Mouse (Mus musculus) adrenal gland, postnatal 10 days (tissue): Measurements from ENCODE around the gene Rbm19. TPM values are rescaled to one million over a fixed set of nuclear protein-coding genes. Genes with fewer than 3 reads are reported as not detected.

ENCODE experiments used
- DNase-seq: peaks from one replicate; pipeline ENCODE4 v3.0.0; 2021; ENCODE audit warnings: mixed read lengths
- total RNA-seq, 2 experiments: library from RNA; stranded (reverse); gene quantifications; 2 replicates each; pipeline ENCODE4 v1.2.3; 2021

Gene Rbm19
- total RNA-seq, 2 experiments from 2014 or later: 21.1 to 22.7 TPM

DNA sequence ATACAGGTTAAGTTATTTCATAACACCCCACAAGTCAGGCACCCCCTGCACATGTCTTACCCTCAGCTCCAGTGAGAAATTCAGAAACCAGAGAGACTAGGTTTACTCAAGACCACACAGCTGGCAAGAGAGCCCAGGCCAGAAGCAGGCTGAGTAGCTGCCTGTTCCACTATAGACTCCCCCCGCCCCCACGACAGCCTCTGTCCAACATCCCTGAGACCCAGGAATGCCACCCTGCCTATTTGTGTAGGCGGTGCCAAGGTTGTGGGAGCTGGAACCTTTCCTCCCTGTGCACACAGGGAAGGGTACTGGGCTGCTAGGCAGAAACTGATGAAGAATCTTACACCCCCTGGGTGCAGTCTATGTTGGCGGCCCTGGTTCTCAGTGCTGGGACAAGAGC is 91.2 kb downstream of the Rbm19 start:
- no peak for DNase-seq

DNA sequence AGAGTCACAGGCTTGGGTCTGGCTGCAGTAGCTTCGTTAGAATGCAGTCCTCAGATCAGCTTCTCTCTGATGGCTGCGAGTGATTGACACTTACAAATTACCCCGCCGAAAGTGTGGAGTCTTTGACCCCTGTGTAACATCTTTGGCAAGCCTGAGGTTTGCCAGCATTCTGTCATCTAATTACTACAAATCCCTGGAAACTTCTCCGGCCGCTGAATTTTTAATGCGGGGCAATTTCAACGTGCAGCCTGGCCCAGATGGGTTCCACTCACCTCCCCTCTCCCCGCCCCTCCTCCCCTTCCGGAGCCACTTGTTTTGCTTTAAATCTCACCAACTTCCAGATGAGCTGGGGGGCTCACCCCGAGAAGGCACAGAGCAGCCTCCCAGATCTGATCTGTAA is 94.4 kb downstream of the Rbm19 start:
- DNase-seq: no peak

DNA sequence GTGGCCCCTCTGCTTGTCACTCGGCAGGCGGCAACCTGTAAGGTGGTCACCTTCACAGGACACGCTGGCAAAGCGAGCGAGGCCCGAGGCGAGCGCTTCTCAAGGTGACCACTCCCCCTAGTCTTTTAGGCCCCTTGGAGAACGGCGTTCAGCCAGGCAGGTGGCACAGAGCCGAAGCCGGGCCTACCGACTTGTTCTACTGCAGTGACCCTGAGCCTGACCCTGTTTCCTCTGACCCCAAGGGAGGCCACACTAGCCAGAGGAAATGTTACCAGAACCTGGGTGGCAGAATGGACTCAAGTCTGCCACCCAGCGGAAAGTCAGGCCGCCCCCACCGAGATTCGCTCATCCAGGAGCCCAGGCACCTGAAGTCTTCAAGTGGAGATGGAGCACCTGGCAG is 94.9 kb downstream of the Rbm19 start:
- DNase-seq: peak; percentile 60

DNA sequence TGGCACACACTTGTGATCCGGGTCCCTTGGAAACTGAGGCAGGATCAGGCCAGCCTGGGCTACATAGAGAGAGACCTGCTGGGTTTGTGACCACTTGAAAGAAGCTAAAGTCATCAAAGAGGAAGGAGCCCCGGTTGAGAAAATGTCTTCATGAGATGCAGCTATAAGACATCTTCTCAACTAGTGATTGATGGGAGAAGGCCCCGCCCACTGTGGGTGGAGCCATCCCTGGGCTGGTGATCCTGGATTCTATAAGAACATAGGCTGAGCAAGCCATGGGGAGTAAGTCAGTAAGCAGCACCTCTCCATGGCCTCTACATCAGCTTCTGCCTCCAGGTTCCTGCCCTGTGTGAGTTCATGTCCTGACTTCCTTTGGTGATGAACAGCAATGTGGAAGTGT is 98.2 kb downstream of the Rbm19 start:
- no peak for DNase-seq

DNA sequence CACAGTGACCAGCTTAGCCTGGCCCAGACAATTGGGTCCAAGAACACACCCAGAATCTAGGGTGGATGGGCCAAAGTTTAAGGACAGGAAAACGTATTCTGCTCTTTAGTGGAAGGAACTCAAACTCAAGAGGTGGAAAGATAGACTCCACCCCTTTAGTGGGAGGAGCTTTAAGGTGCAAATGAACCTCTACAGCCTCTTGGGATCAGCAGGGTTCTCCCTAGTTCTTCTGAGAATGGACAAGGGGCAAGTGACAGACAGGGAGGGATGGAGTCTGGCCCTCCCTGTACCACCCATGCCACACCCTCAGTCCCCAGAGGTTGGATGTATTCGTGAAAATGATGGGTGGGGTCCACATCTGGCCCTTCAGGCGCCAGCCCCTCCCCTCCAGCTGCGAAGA is 105.0 kb downstream of the Rbm19 start:
- no peak for DNase-seq

DNA sequence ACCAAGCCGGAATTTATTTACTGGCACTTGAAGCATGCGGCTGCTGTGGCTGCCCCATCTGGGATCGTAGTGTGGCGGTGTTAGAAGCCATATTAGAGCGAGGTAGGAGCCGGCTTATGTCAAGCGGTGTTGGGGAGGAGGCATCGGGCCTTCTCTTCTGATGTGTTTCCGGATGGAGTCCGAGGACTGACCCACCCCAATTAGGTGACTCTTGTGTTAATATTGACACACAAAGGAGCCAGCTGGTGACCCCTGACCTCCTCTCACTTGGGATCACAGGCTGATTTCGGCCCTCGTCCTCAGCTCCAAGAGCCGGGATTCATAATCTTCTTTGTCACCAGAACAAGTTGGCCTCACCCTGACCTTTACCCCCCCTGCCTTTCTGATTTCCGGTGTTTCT is 109.1 kb downstream of the Rbm19 start:
- DNase-seq: no peak

DNA sequence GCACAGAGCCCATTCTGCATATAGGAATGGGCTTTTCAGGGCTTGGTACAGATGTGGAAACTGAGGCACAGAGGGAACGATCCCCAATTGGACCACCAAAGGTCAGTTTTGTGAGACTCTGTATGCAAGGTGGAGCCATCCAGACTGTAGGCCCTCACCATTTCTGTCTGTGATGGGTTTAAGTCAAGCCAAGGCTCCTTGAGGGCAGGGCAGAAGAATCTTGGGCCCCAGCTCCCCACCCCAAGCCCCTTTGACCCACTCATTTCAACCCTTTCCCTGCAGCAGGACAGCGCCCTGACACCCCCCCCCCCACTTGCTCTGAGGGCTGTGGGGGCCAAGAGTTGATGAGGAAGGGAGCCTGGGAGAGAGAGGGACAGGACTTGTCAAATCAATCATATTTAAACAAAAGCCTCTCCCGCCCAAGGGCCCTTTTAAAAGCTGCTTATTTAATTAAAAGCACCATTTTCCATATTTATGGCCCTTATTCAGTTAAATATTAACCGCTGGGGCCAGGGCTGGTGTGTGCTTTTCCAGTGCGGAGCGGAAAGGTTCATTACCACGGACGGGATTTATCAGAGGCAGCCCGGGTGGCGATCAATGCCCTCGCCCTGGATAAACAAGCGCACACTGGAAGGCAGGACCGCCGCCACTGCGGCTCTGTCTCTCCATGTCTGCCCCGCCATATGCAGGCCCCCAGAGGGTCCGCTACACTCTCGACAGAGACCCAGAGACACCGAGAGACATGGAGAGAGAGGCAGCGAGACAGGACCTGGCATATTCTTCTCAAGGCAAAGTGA is 112.5 kb downstream of the Rbm19 start:
- no peak for DNase-seq

DNA sequence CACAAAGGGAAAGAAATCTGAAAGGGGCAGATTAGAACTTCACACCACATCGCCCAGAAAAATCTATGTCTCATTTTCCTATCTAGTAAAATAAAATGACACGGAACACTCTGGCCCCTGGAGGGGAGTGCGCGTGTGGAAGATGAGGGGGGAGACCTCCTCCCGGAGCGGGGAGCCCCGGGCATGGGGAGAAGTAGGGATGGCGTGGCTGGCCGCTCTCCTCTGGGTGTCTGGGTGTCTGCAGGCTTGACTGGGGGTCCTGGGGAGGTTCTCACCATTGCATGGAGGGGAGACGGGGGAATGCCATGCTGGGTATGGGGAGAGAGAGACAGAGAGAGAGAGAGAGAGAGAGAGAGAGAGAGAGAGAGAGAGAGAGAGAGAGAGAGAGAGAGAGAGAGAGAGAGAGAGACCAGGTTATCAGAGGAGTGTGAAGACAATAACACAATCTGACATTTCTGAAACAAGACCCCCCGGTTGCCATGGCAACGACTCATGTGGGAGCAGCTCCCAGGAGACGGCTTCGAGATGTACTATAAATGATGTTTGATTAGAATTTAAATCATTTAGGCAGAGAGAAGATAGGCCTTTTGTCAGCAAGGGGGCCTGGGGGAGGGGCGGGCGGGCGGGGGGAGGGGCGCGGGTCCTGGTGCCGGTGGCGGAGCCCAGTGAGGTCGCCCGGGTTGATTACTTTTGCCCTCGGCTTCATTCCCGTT is 115.3 kb downstream of the Rbm19 start:
- DNase-seq: no peak

DNA sequence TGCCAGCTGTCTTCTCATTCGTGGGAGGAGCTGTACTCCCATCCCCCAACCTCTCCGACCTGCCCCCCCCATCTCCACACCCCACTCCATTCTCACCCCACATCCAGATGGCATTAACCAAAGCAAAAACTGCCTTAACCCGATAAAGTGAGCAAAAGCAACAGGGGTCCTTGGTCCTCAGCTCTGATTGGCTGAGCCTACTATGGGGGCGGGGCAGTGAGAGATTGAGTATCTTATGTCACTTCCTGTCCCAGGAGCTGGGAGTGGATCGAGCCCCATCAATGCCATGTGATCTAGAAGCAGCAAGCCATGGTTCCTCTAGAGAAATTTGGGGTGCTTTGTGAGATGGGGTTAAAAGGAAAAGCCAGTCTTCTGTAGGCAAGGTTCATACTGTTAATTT is 118.9 kb downstream of the Rbm19 start:
- DNase-seq: no peak

DNA sequence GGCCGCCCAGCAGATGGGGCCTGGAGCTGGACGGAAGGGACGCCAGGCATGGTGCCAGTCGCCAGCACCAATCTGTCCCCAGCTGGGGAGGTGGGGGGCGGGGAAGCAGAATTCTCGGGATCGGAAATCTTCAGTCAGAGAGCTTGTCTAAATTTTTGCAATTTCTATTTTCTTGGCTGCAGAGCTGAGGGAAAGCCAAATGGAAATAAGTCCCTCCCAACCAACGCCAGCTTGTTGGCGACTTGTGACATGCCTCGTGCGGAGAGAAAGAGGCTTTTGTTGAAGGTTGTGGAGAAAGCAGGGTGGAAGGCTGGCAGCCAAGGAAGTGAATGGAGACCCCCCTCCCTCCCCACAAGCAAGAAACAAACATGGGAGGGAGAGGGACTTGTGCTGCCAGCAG is 119.3 kb downstream of the Rbm19 start:
- DNase-seq: no peak

DNA sequence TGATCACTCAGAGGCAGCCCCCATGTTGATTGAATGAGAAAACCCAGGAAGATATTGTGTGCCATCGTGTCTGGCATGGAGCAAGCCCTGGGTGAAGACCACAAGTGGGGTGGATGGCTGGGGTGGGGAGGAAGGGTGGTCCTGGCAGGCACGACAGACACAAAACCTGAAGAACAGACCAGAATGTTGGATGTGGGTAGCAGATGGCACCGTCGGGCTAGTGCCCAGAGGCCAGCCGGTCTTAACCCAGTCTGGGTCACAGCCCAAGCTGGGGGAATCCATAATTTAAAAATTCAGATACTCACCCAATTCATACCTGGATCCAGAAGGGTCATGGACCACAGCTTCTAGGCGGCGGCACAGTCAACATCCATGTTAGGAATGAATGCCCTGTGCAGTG is 123.8 kb downstream of the Rbm19 start:
- DNase-seq: no peak

DNA sequence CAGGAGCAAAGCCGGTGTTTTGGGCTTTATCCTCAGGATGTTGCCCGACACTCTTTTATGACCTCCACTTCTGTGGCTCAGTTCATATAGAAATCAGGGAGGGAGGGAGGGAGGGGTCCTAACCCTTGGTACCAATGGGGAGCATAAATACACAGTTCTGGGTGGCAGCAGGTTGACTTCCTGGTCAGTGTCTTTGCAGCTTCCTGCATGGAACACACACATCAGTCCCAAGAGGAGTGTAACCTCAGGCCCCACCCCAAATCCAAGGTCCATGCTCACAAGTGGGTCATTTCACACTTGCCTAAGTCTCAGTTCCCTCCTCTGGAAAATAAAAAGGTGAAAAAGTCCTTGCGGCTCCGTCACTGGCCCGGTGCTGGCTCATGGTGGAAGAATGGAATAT is 129.1 kb downstream of the Rbm19 start:
- DNase-seq: no peak
